Mouse (Mus musculus) ES-E14 (cell line): ENCODE measurements around the gene Spag5. TPM values are rescaled to one million over a fixed set of nuclear protein-coding genes. Genes with fewer than 3 reads are reported as not detected.

ENCODE experiments used
- DNase-seq: peaks from one replicate; pipeline ENCODE4 v3.0.0-alpha.2; 2013; ENCODE audit warnings: low read depth, low spot score
- H3K27ac ChIP-seq: 2 replicates; pipeline ENCODE4 v1.5.1; 2012; ENCODE audit warnings: low read depth, mild to moderate bottlenecking, low read length, moderate library complexity, mixed read lengths; ENCODE audit not compliant: poor library complexity, insufficient read depth, severe bottlenecking
- H3K36me3 ChIP-seq: 2 replicates; pipeline ENCODE4 v1.6.1; 2012; ENCODE audit warnings: mild to moderate bottlenecking, low read length, moderate library complexity, mixed read lengths; ENCODE audit not compliant: control insufficient read depth, poor library complexity, insufficient read depth, severe bottlenecking
- H3K4me1 ChIP-seq, 2 experiments: fragments of 150-350 bp in 1 of 2; sonication (generic) in 1 of 2; 2 replicates each; pipeline ENCODE4 v1.6.1; 2012; ENCODE audit warnings: low read length in 2 of 2, mild to moderate bottlenecking in 1 of 2, mixed read lengths in 1 of 2; ENCODE audit not compliant: control insufficient read depth in 2 of 2, insufficient read depth in 2 of 2, poor library complexity in 1 of 2
- H3K4me3 ChIP-seq, 2 experiments: fragments of 150-350 bp in 1 of 2; sonication (generic) in 1 of 2; 2 replicates each; pipeline ENCODE4 v1.5.1; 2012; ENCODE audit warnings: low read length in 2 of 2, low read depth in 1 of 2, mild to moderate bottlenecking in 1 of 2, mixed read lengths in 1 of 2; ENCODE audit not compliant: insufficient read depth in 1 of 2, poor library complexity in 1 of 2, severe bottlenecking in 1 of 2
- H3K9ac ChIP-seq: 2 replicates; pipeline ENCODE4 v1.6.1; 2012; ENCODE audit warnings: low read depth, mild to moderate bottlenecking, low read length, mixed read lengths; ENCODE audit not compliant: poor library complexity, insufficient read depth, severe bottlenecking
- H3K9me3 ChIP-seq: fragments of 150-350 bp; sonication (generic); 2 replicates; pipeline ENCODE4 v1.6.1; 2012; ENCODE audit warnings: low read depth, mild to moderate bottlenecking, low read length; ENCODE audit not compliant: control insufficient read depth, insufficient read depth
- CHD2 ChIP-seq: IDR thresholded peaks from 2 replicates; pipeline ENCODE4 v1.6.1; 2014; ENCODE audit warnings: mild to moderate bottlenecking, low read depth, low read length, inconsistent platforms
- HCFC1 ChIP-seq: IDR thresholded peaks from 2 replicates; pipeline ENCODE4 v1.6.1; 2012; ENCODE audit warnings: low read length, inconsistent platforms, borderline replicate concordance; ENCODE audit not compliant: insufficient read depth
- MAFK ChIP-seq: IDR thresholded peaks from 2 replicates; pipeline ENCODE4 v1.6.1; 2014; ENCODE audit warnings: mild to moderate bottlenecking, low read depth, low read length, inconsistent platforms; ENCODE audit not compliant: insufficient read depth
- ZC3H11A ChIP-seq: IDR thresholded peaks from 2 replicates; pipeline ENCODE4 v1.6.1; 2012; ENCODE audit warnings: low read depth, mild to moderate bottlenecking, inconsistent platforms, low read length, borderline replicate concordance
- ZNF384 ChIP-seq: IDR thresholded peaks from 2 replicates; pipeline ENCODE4 v1.6.1; 2012; ENCODE audit warnings: low read depth, low read length, inconsistent platforms
- in situ Hi-C, 2 experiments: fragments of 600-800 bp; cut with MboI; formaldehyde crosslinking; loops; one replicate each; pipeline ENCODE4 v1.15.1; 2025; ENCODE audit warnings: low sequenced_read_pairs in 2 of 2, inconsistent platforms in 1 of 2; ENCODE audit not compliant: unreplicated experiment in 2 of 2
- total RNA-seq: library from RNA; depleted of rRNA; stranded (reverse); fragments of 300-350 nt; gene quantifications from 2 replicates; pipeline ENCODE4 v1.2.3, GENCODE M21; 2012

Gene Spag5
- total RNA-seq, 1 experiment = 58.2 TPM

DNA sequence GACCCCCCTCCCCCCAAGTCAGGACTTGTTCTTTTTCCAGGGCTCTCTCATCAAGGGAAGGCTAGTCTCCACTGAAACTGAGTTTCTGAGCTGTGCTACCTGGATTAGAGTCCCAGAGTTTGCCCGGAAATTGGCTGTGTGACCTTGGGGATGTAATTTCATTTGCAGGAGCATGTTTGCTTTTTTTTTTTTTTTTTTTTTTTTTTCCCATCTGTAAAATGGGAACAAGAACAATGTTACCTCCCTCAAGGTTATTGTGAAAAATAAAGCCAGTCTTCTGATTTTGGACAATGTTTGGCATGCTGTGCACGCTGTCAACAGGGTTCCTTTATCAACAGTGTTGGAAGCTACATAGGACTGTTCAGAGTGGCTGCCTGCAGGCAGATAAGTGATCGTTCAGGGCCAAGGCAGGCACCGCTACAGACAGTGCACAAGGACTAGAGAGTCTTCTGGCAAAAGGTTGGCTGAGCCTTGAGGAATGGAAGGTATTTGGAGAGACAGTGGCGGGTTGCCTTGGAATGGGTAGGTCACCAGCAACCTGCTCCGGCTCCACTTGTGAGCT lies 43.1 kb downstream of the Spag5 start:
- Histone ChIP-seq H3K36me3 (peaks cover 14% of the 10 kb centered on the region; the same call in 1 of the 2 replicates), H3K9me3 (no peaks in the 10 kb centered on the region), H3K4me3 (peak overlapping the region; percentile 76 to 91), H3K27ac (no peak overlapping the region), H3K4me1 (peaks cover 2 to 25% of the 10 kb centered on the region in 2 experiments; a peak in 3 of 4 replicates), H3K9ac (no peak overlapping the region; the same call in 1 of the 2 replicates)
- in situ Hi-C loops = no loop called here
- DNase-seq = no peak
- TF ChIP-seq ZC3H11A (no peak), CHD2 (no peak), ZNF384 (peak; percentile 46; the same call in 1 of the 2 replicates)

DNA sequence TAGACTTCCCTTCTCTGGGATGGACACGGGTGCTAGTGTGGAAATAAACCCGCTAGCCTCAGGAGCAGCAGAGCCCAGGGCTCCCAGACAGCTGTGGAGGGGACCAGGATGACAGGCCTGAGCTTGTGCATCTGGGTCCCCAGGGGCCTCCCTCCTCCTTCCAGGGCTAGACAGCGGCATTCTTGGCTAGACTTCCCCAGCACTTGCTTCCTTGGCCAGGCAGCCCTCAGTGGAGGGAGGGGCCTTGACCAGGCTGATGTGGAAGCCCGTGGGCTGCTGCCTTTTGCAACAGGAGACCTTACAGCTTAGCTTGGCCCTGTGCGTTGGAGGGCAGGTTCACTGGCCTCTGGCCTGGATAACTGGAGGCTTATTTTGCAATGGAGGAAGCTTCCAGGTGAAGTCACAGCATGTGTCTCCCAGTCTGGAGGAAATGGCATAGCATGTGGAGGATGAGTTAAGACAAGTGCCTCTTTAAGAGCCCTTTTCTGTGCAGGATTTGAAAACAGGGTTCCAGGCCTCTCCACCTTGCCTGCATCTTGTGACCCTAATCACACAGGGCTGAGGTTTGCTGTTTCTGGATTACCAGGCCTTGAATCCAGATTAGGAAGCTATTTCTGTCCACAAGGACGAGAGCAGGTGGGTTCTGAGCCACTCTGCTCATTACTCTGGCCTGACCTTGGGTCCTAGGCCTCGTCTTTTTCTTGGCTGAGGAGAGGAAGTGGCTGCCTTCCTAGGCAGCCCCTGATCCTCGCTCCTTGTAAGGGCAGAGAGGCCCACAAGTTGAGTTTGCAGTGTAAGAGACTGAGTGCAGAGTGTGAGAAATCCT lies 43.8 kb downstream of the Spag5 start:
- in situ Hi-C loops = no loop called here

DNA sequence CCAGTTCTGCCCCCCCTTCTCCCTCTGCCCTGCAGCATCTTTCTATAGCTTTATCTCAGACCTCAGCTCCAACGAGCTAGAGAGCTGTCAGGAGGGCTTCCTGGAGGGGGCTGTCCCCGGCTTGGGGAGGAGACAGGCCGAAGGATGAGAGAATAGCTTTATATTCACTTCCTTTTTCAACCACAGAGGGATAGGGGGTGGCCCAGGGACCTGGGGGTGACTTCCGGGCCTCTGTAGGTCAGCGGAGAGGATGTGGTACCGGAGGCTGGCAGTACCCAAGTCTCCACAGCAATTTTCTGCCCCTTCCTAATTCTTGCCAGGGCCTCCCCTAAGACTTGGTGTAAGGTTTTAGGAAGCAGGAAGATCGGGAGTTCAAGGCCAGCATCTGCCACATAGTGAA lies 44.5 kb downstream of the Spag5 start:
- Histone ChIP-seq H3K9ac (no peak overlapping the region), H3K27ac (no peak overlapping the region), H3K4me3 (no peak overlapping the region), H3K36me3 (peaks cover 9% of the 10 kb centered on the region; the same call in 1 of the 2 replicates), H3K4me1 (peaks cover 2 to 25% of the 10 kb centered on the region in 2 experiments; a peak in 3 of 4 replicates), H3K9me3 (no peaks in the 10 kb centered on the region)
- in situ Hi-C loops = no loop called here
- TF ChIP-seq ZNF384 (no peak), ZC3H11A (no peak), HCFC1 (no peak), CHD2 (no peak), MAFK (no peak)
- no peak for DNase-seq

More for the DNA sequence above, 43.8 kb downstream of the Spag5 start:
- no peak overlapping the region for H3K27ac ChIP-seq
- H3K36me3 ChIP-seq = peaks cover 10% of the 10 kb centered on the region; the same call in 1 of the 2 replicates
- no peak for DNase-seq
- H3K4me3 ChIP-seq = no peak overlapping the region
- H3K4me1 ChIP-seq = peaks cover 2 to 25% of the 10 kb centered on the region in 2 experiments; a peak in 3 of 4 replicates
- no peak for TF ChIP-seq HCFC1
- TF ChIP-seq ZNF384 = no peak
- TF ChIP-seq ZC3H11A = no peak
- TF ChIP-seq MAFK = no peak
- no peak for TF ChIP-seq CHD2
- H3K9ac ChIP-seq = no peak overlapping the region
- no peaks in the 10 kb centered on the region for H3K9me3 ChIP-seq

DNA sequence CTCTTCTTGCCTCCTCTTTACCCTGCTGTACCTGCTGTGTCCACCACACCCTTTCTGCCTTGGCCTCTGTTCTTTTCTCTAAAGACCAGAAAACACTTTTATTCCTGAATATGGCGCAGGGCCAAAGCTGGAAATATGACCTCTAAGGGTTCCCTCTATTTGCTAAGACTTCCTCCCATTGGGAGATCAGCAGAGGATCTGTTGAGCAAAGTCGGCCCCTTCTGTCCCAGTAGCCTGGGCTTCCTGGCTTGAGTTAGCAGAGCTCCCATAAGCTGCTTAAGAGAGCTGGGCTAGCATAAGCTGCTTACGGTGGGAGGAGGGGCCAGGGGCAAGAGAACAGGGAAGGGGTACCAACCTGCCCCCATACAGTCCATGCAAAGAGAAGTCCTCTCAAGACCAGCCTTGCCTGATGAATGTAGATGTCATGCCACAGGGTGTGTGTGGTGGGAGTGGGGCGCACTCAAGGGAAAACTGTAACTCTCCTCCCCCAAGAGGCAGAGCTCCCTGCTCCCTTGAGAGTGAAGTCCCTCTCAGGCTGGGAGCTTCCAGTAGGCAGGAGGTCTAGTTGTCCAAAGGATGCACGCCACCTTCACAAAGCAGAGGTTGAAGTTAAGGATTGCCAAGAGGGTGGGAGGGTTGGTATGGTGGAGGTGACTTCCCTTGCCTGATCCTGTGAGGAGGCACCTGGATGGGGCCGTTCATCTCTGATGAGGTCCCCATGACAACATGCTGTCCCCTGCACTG lies 45.2 kb downstream of the Spag5 start:
- Histone ChIP-seq H3K4me3 (no peak overlapping the region), H3K9ac (no peak overlapping the region), H3K36me3 (peaks cover 5% of the 10 kb centered on the region; the same call in 1 of the 2 replicates), H3K9me3 (no peaks in the 10 kb centered on the region), H3K4me1 (peaks cover 2 to 23% of the 10 kb centered on the region in 2 experiments; a peak in 3 of 4 replicates), H3K27ac (no peak overlapping the region)
- no peak for DNase-seq
- in situ Hi-C loops = no loop called here
- TF ChIP-seq ZC3H11A (no peak), MAFK (no peak)
